Mouse (Mus musculus): ENCODE data around the gene Anxa8.
A peak's percentile ranks its signal among the peaks of the same experiment; 100 is the strongest.

The Anxa8 gene

GRCm38 (mm10) chr14:34085731-34086130 lies at the start of gene Anxa8:
TSS of gene Anxa8 (plus strand) at chr14:34085981.
- DNase-seq, result no peak

GRCm38 (mm10) chr14:34041241-34041640 lies 44.5 kb upstream of the Anxa8 start:
- no peak for DNase-seq

GRCm38 (mm10) chr14:34043341-34043740 lies 42.4 kb upstream of the Anxa8 start:
- DNase-seq, result no peak

GRCm38 (mm10) chr14:34050101-34050779 lies 35.5 kb upstream of the Anxa8 start:
- no peak for DNase-seq

- DNase-seq, result no peak
Measured at GRCm38 (mm10) chr14:34052516-34052915, 33.3 kb upstream of the Anxa8 start, which contains the start of gene Antxrl. TSS of gene Antxrl (plus strand) at chr14:34052707.

- no peak for DNase-seq
Measured at GRCm38 (mm10) chr14:34071665-34072064, 14.1 kb upstream of the Anxa8 start.

- DNase-seq, result peak; percentile 31
Measured at GRCm38 (mm10) chr14:34075346-34075745, 10.4 kb upstream of the Anxa8 start.

- DNase-seq, result no peak
Measured at GRCm38 (mm10) chr14:34077222-34077621, 8.6 kb upstream of the Anxa8 start.

- DNase-seq, result no peak
Measured at GRCm38 (mm10) chr14:34078293-34078692, 7.5 kb upstream of the Anxa8 start.

- peak; percentile 87 for DNase-seq
Measured at GRCm38 (mm10) chr14:34080321-34080997, 5.3 kb upstream of the Anxa8 start.

GRCm38 (mm10) chr14:34086806-34087205 lies 1.0 kb downstream of the Anxa8 start:
- DNase-seq, result no peak

GRCm38 (mm10) chr14:34087856-34088398 lies 2.1 kb downstream of the Anxa8 start:
- no peak for DNase-seq

- DNase-seq, result no peak
Measured at GRCm38 (mm10) chr14:34089796-34090195, 4.0 kb downstream of the Anxa8 start.

- no peak for DNase-seq
Measured at GRCm38 (mm10) chr14:34091475-34091874, 5.7 kb downstream of the Anxa8 start.

GRCm38 (mm10) chr14:34092856-34093255 lies 7.1 kb downstream of the Anxa8 start:
- no peak for DNase-seq

GRCm38 (mm10) chr14:34096161-34096560 lies 10.4 kb downstream of the Anxa8 start:
- DNase-seq, result no peak

GRCm38 (mm10) chr14:34102601-34103000 lies 16.8 kb downstream of the Anxa8 start, which contains the start of gene A630023A22Rik:
TSS of gene A630023A22Rik (minus strand) at chr14:34102754.
- DNase-seq, result no peak

GRCm38 (mm10) chr14:34103855-34104254 lies 18.1 kb downstream of the Anxa8 start:
- no peak for DNase-seq

GRCm38 (mm10) chr14:34104892-34105291 lies 19.1 kb downstream of the Anxa8 start:
- DNase-seq, result peak; percentile 87

- DNase-seq, result peak; percentile 73
Measured at GRCm38 (mm10) chr14:34106389-34107062, 20.7 kb downstream of the Anxa8 start.

GRCm38 (mm10) chr14:34107594-34107993 lies 21.8 kb downstream of the Anxa8 start:
- DNase-seq, result no peak

- no peak for DNase-seq
Measured at GRCm38 (mm10) chr14:34114311-34114710, 28.5 kb downstream of the Anxa8 start.

GRCm38 (mm10) chr14:34119046-34119723 lies 33.4 kb downstream of the Anxa8 start:
- peak; percentile 16 for DNase-seq
